Mouse (Mus musculus) CH12F3 (cell line): ENCODE results near the gene Arsb.

Source experiments
- in situ Hi-C: fragments of 300-500 bp; cut with MboI; formaldehyde crosslinking; loops from 2 replicates; pipeline ENCODE4 v1.14.3; 2020; ENCODE audit warnings: low sequenced_read_pairs

Arsb gene

DNA sequence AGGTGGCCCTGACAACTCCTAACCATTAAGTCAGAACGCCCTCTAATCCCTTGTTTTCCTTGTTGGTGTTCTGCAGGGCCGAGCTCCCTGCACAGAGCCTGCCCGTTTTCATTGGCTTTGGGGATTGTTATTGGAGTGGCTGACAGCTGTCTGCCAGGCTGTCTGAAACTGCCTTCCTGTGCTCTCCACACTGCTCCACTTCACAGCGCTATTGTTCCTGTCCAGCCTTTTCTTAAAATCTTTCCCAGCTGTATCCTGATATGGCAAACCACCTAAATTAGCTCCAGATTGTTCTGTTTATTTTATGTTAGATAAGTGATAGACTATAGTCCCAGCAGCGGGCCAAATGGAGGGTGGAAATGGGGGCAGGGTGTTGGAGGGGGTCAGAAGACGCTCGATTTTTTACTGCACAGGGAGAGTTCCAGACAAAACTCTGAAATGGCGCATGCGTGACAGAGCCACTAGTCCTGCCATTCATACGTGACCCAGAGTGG, 67.8 kb downstream of the Arsb start:
- in situ Hi-C loops: no loop called here

DNA sequence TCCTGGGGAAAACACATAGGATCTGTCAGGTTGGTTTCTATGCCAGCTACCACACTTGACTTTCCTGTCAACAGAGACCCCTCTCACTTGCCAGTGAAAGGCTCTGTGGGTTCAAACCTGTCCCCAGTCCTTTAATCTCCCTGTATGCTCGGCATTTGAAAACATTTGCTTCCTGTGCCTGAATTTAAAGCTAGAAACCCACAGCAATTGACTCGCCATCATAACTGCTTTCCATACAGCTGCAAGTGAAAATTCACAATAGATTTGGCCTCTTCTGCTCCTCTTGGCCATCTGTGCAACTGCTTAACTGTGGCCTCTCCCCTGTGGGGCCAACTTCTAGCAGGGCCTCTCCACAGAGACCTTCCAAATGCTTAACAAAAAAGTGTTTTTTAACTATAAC, 68.3 kb downstream of the Arsb start:
- in situ Hi-C loops: no loop called here

DNA sequence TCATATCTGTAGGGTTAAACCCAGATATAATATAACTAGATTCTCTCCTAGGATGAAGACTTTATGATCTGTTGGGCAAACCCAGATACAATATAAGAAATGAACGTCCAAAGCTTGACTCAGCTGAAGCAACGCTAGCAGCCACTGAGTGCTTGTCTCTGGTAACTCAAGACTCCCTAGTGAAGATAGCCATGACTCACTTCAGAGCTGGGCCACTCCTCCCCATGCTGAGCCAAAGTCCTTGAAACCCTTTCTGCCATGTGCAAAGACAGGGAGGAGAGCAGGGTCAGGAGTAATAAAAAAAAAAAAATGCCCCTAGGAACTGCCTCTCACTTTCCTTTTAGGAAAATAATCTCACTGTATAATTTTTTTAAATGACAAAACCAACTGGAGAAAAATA, 68.7 kb downstream of the Arsb start:
- in situ Hi-C loops: no loop called here

- in situ Hi-C loops: no loop called here
These were observed 75.5 kb downstream of the Arsb start for GRCm38 (mm10) chr13:93846831-93847518.

GRCm38 (mm10) chr13:93847614-93848013, 76.2 kb downstream of the Arsb start:
- in situ Hi-C loops: no loop called here

GRCm38 (mm10) chr13:93848615-93849014, 77.2 kb downstream of the Arsb start:
- in situ Hi-C loops: no loop called here

GRCm38 (mm10) chr13:93849751-93850355, 78.4 kb downstream of the Arsb start:
- in situ Hi-C loops: no loop called here

GRCm38 (mm10) chr13:93850674-93851073, 79.2 kb downstream of the Arsb start:
- in situ Hi-C loops: no loop called here

- in situ Hi-C loops: no loop called here
These were observed 81.1 kb downstream of the Arsb start for GRCm38 (mm10) chr13:93852419-93853138.

DNA sequence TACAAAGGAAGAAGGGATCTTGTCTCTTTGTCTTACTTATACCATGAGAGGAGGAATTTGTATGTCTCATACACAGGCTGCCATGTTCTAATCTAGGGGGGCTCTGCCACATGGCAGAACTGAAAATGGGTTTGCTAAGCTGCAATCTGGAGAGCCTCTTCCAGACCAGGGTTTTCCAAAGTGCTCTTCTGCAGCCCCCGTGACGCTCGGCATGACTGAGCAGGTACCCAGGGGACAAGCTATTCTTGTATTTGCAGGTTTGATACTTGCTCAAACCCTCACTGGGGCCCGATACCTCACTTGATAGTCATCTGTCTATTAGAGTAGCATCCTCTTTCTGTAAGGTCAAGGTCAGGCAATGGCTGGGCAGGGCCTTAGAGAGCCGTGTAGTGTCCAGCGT, 82.3 kb downstream of the Arsb start:
- in situ Hi-C loops: no loop called here

- in situ Hi-C loops: no loop called here
These were observed 82.9 kb downstream of the Arsb start for GRCm38 (mm10) chr13:93854325-93854724.

DNA sequence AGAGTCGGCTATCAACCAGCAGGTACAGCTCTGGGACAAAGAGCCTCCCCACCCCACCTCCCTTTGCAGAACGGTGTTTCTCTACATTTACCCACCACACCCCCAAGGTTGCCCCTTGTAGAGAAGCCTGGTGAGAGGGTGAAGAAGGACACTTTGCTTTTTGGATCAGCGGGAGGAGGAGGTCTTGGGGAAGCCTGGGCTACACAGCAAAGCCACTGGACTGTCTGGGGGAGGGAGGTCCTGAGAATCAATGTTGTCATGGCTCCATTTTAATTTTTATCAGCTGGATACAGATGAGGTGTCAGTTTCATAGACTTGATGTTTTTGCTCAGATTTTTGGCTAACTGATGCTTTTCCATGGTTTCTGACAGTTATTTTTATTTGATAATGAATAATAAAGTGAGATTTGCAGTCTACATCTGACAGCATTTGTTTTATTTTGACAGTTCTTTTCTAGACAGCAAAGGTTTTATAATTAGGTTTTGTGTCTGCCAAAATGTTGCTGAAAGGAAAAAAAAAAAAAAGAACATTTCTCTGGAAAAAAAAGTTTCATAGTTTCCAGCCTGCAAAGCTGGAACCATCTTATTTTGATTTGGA, 83.6 kb downstream of the Arsb start:
- in situ Hi-C loops: no loop called here

- in situ Hi-C loops: no loop called here
These were observed 84.3 kb downstream of the Arsb start for GRCm38 (mm10) chr13:93855701-93856183.

DNA sequence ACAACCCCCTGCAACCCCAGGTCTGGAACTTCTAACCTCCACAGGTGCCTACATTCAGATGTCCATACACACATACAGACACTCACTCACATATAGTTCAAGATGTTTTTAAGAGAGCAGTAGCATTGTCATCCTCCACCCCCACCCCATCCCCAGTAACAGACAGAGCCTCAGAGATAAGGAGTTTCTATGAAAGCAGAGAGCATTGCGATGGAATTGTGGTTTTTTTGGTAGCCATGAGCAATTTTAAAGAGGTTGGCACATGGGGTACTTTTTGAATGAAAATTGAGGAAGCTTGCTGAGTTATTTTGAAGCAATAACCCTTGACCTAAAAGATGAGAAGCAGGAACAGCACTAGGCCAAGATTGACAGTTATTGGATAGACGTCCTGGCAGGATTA, 89.8 kb downstream of the Arsb start:
- in situ Hi-C loops: no loop called here

GRCm38 (mm10) chr13:93864066-93864740, 92.8 kb downstream of the Arsb start:
- in situ Hi-C loops: no loop called here

- in situ Hi-C loops: no loop called here
These were observed 95.2 kb downstream of the Arsb start for GRCm38 (mm10) chr13:93866638-93867037.

- in situ Hi-C loops: no loop called here
These were observed 100.3 kb downstream of the Arsb start for GRCm38 (mm10) chr13:93871681-93872080.

DNA sequence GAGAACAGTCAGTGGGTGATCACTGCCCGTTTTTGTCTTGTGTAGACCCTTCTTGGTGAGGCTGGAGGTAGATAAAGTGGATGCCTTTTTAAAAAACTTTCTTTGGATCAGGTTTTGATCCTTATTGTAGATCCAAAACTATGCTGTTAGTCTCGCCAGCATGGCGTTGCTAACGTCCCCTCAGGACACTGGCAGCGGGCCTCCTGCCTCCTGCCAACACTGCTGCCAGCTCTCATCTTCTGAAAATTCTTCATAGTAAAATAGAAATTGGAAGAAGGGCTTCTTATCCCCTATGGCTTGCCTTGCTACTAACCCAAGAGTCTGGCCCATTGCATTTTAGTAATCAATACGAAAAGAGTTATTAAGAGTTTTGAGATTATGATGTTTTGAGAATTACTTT, 101.2 kb downstream of the Arsb start:
- in situ Hi-C loops: no loop called here

DNA sequence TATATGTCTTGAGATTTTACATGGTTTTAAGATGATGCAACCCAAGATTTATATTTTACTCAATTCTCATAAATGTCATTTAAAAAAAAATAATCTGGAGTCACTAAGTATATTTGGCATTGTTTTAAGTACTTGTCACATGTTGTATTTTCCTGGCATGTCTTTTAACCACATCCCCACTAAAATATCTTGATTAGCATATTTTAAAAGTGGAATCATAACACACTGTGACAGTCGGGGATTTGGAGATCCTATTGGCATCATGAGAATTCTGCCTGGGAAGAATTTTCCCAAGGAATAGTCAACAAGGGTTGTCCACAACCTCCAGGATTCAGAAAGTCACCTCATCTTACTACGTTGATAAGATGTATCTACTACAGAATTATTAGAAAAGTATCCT, 106.5 kb downstream of the Arsb start:
- in situ Hi-C loops: no loop called here

DNA sequence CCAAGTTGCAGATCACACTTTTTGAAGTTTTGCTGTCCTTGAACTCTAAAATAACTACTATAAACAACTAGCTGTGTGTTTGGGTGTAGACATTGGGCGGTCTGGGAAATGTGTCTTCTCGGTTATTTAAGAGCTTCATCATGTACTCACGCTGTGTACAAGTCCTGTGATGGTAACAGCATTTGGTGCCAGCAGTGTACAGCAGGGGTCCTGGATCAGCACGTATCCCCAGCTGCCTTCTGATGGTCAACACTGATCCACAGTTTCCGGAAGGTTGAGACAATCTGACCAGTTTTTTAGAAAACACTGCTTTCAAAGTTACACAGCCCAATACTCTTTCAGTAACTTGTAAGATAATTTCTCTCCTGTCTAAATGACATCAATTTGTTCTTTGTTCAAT, 108.0 kb downstream of the Arsb start:
- in situ Hi-C loops: no loop called here

- in situ Hi-C loops: no loop called here
These were observed 110.7 kb downstream of the Arsb start for GRCm38 (mm10) chr13:93882132-93882531.
